9 mouse cellular contexts compared by ENCODE assay signal in the genomic region with DNA sequence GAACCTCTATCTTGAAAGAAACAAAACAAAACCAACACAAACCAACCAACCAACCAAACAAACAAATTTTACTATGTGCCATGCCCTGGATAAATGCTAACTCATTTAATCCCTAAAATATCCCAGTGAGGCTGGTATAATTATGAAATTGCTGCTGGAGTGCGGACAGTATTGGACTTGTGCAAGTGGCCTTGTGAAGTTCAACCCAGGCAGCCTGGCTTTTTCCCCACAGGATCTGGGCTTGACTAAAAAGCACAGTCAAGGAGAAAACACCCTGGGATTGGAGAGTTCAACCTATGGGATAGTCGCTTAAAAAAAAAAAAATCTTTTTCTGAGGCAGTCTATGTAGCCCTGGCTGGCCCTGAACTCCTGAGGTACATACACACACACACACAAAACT. TPM values are rescaled to one million over a fixed set of nuclear protein-coding genes. Genes with fewer than 3 reads are reported as not detected.
DNase-seq lines count a peak whose midpoint lies in the region; ATAC-seq lines count a peak whose summit lies in the region.
"Had no signal": no experiment of that assay in that cellular context is flagged by ENCODE, and none has a peak within 500 bp of the region (broad histone marks: within the 10 kb centered on the region; RNA-seq: fewer than 3 reads in every experiment).

No protein-coding gene starts in this region.

- peak overlapping the region; percentile 96; the same call in 1 of the 2 replicates for H3K27ac ChIP-seq in limb, embryonic 11.5 days (replicated peaks; ENCODE audit: low read depth, low read length)
- peak overlapping the region; percentile 99 for H3K27ac ChIP-seq in neural tube, embryonic 15.5 days (replicated peaks)

- ATAC-seq in megakaryocyte, adult 5-6 weeks (ENCODE audit: poor library complexity, severe bottlenecking), result no peak
- no peak for ATAC-seq in limb, embryonic 11.5 days (ENCODE audit: insufficient number of reproducible peaks, low FRiP score, low TSS enrichment, low read depth)
- no peak for ATAC-seq in neural tube, embryonic 15.5 days (ENCODE audit: low FRiP score)

- peaks cover 10% of the 10 kb centered on the region for H3K36me3 ChIP-seq in megakaryocyte, embryonic 14.5 days (replicated peaks; ENCODE audit: low read length)
- H3K36me3 ChIP-seq in limb, embryonic 11.5 days (ENCODE audit: control insufficient read depth, insufficient read depth, low read length), result 0 out of 2 replicates have a peak, but pooled peaks cover 1% of the 10 kb centered on the region
- no peaks in the 10 kb centered on the region for H3K36me3 ChIP-seq in neural tube, embryonic 15.5 days

- peaks cover 6% of the 10 kb centered on the region for H3K27me3 ChIP-seq in megakaryocyte, embryonic 14.5 days (replicated peaks)
- no peaks in the 10 kb centered on the region for H3K27me3 ChIP-seq in limb, embryonic 11.5 days (ENCODE audit: control insufficient read depth, insufficient read depth, low read length)
- H3K27me3 ChIP-seq in neural tube, embryonic 15.5 days (replicated peaks), result no peaks in the 10 kb centered on the region

- no peaks in the 10 kb centered on the region for H3K9me3 ChIP-seq in megakaryocyte, embryonic 14.5 days
- no peaks in the 10 kb centered on the region for H3K9me3 ChIP-seq in limb, embryonic 11.5 days (ENCODE audit: control insufficient read depth, low read length)
- H3K9me3 ChIP-seq in neural tube, embryonic 15.5 days (replicated peaks), result no peaks in the 10 kb centered on the region

- H3K4me1 ChIP-seq in megakaryocyte, embryonic 14.5 days, result peaks cover 33% of the 10 kb centered on the region
- peaks cover 11% of the 10 kb centered on the region for H3K4me1 ChIP-seq in limb, embryonic 11.5 days (ENCODE audit: control insufficient read depth, insufficient read depth, low read length)
- H3K4me1 ChIP-seq in neural tube, embryonic 15.5 days, result peaks cover 34% of the 10 kb centered on the region

- peak overlapping the region; percentile 100 for H3K4me3 ChIP-seq in megakaryocyte, embryonic 14.5 days (replicated peaks)
- H3K4me3 ChIP-seq in limb, embryonic 11.5 days (ENCODE audit: low read depth, low read length), result peak overlapping the region; percentile 97
- H3K4me3 ChIP-seq in neural tube, embryonic 15.5 days (replicated peaks), result peak overlapping the region; percentile 96

- peak overlapping the region; percentile 70; the same call in 1 of the 2 replicates for H3K9ac ChIP-seq in limb, embryonic 11.5 days (ENCODE audit: low read length)
- H3K9ac ChIP-seq in neural tube, embryonic 15.5 days (replicated peaks), result 0 out of 2 replicates have a peak overlapping the region, but pooled peaks have one; percentile 85

- H3K4me2 ChIP-seq in limb, embryonic 11.5 days (ENCODE audit: low read depth, severe bottlenecking), result no peak overlapping the region
- H3K4me2 ChIP-seq in neural tube, embryonic 15.5 days, result peak overlapping the region; percentile 96

- 93% methylated on average over 2 of the region's 2 CpGs for WGBS in limb, embryonic 11.5 days
- WGBS in neural tube, embryonic 15.5 days, result 88% methylated on average over 2 of the region's 2 CpGs

- peak; percentile 55 for DNase-seq in adrenal gland, adult 8-10 months
- DNase-seq in adrenal gland, adult 18-20 months (ENCODE audit: low spot score in 2 of 2), result no peak
- DNase-seq in limb, embryonic 11.5 days (ENCODE audit: low spot score), result no peak
- no peak for DNase-seq in cerebellum, postnatal 4 days (ENCODE audit: low spot score in 2 of 2)
- DNase-seq in urinary bladder, postnatal 10 days (ENCODE audit: low spot score), result no peak
- DNase-seq: thymus, postnatal 25 days had no signal

RNA-seq across cellular contexts. Expression of gene Alkbh5, which starts 0.5 kb away (rescaled TPM):
- 100 to 1,000 TPM; 111 to 122 (median 113) TPM for total RNA-seq in adrenal gland, adult 8-10 months (2022)
- total RNA-seq in adrenal gland, adult 18-20 months (2021), result 100 to 1,000 TPM in 1 of 2 experiments, 10 to 100 TPM in 1; 85.0 to 117 TPM
- polyA plus RNA-seq in megakaryocyte, embryonic 14.5 days (2012; ENCODE audit: insufficient read depth, low replicate concordance), result 10.9 and 18.5 TPM in 2 replicates
- total RNA-seq in megakaryocyte, adult 5-6 weeks (2015), result 23.5 and 24.1 TPM in 2 replicates
- 21.6 and 26.5 TPM in 2 replicates for total RNA-seq in megakaryocyte, adult 5-6 weeks (2017)
- 34.7 and 34.9 TPM in 2 replicates for polyA plus RNA-seq in limb, embryonic 11.5 days (2014; fragmentation: Nextera tagmentation; extraction: Ambion mirVana)
- polyA plus RNA-seq in neural tube, embryonic 15.5 days (2015; fragmentation: Nextera tagmentation; extraction: Ambion mirVana), result 18.6 and 23.1 TPM in 2 replicates
